Mouse (Mus musculus) liver (tissue): ENCODE measurements around the gene Cpm.
"Not testable (repeated sequence)": the region's sequence is repeated elsewhere in the genome, so short reads cannot be mapped to it uniquely, and the experiment has no call there.

ENCODE experiments used
- DNase-seq: peaks from one replicate; pipeline ENCODE4 v3.0.0-alpha.2; 2020; ENCODE audit warnings: mixed read lengths

Gene Cpm

DNA sequence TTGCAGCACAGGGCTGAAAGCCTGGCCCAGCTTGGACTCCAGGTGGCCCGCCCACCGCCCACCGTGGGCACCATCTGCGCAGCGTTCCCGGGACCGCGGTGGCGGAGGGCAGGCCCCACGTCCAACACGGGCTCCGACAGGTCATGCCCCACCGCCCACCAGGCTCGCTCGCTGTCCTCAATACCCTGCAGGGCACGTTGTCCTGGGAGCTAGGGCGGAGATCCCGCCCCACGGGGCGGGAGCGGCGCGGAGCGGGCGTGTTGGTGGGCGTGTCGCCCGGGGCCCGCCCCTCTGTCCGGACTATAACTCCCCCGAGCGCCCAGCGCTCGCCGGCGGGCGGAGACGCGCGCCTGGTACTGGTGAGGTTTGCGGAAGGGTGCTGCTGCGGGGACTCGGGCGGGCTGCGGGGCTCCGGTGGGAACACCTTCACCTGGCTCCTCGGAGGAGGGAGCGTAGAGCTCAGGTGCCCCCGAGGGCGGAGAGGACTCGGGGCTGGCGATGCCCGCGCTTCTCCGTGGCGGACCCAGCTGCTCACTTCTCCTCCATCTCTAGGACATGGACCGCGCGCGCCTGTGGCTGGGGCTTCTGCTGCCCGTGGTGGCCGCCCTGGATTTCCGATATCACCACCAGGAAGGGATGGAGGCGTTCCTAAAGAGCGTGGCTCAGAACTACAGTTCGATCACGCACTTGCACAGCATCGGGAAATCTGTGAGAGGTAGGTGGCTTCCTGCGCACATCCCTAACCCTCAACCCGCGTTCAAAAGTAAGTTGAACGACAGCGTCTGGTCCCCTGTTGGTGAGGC is at the start of gene Cpm:
Gene Cpm (plus strand): TSS at position 332 of the 803 bp plus-strand sequence.
- peak; percentile 77 for DNase-seq

DNA sequence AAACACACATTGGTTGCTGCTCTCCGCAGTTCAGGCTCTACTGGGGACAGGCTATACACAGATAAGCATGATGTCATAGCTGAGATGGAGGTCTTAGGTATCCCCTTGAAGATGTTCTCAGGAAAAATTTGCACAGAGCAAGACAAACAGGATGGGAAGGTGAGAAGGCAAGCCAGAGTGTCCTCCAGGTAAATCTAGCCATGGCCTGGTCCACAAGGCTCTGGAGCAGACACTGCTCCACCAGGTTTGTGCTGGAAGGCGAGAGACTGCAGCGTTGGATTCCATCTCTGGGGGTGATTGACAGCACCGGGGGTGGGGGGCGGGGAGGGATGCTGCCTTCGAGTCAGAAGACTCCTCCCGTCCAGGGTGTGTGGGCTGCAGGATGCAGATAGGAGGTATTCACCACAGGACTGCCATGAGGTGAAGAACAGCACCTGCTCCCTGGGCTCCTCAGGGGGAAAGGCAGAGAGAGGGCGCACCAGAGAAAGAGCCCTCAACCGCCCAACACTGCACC is 49.5 kb upstream of the Cpm start:
- no peak for DNase-seq

- no peak for DNase-seq
These were observed 48.9 kb upstream of the Cpm start for GRCm38 (mm10) chr10:117580405-117580804.

DNA sequence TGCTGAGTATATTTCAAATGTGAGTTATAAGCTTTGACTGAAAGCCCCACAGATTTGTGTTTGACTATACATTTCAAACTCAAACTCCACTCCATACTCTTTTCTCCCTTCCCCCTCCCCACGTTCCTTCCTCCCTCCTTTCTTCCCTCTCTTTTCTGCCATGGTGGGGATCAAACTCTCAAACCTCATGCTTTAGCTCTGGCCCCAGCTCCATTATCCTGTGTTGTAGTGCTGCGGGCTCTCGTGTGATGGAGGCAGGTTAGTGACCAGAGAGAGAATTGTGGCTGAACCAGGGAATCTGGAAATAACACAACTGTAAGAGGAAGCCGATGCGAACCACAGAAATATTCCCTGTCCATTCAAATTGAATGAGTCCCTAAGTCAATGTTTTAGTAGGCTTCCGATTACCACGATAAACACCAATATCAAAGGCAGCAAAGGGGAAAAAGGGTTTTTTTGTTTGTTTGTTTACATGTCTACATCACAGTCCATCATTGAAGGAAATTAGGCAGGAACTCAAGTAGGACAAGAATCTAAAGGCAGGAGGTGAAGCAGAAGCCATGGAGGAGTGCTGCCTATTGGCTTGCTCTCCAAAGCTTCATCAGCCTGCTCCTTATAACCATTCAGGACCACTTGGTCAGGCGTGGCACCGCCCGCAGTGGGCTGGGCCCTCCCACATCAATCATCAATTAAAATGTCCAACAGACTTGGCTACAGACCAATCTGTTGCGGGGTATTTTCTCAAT is 48.1 kb upstream of the Cpm start:
- DNase-seq: no peak

DNA sequence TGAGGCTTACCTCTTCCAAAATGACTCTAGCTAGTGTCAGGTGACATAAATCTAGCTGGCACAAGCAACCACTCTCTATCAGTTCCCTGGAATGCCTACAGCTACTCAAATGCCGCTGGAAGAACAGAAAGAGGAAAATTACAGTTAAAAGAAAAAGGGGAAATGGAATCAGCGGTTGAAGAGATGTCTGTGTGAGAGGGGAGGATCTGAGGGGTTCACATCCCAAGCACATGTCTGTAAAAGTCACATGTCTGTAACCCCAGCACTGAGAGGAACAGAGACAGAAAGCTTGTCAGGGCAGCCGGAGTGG is 47.6 kb upstream of the Cpm start:
- no peak for DNase-seq

DNA sequence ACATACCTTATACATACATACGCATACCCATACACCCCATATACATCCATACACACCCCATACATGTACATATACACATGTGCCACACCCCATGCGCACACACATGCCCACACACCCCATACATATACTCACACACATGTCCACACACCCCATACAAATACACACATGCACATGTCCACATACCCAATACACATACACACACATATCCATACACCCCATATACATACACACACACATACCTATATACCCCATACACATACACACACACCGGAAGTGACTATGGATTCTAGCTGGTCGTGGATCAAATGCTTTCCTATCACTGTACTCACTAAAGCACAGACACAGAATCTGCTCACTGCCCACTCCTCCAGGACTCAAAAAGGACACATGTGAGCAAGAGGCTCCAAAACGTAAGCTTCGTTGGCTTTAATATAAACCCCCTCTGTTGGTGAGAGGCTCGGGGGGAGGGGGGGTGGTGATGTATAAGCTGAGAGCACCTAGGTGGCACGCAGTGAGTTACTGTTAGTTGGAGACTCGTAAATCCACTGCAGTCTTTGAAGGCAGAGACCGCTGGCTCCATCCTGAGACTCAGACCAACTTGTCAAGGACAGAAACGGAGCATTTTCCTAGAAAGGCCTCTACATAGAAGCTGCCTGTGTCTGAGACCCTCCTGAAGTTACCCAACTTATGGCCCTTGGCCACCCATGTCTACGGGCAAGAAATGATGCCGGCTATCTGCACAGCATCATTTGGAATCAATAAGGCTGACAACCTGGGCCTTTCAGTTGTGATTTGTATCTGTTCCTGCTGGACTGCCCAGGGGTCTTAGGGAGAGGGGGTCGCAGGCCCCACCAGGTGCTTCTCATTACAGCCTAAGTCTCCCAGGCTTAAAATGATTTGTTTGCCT is 45.9 kb upstream of the Cpm start:
- no peak for DNase-seq

DNA sequence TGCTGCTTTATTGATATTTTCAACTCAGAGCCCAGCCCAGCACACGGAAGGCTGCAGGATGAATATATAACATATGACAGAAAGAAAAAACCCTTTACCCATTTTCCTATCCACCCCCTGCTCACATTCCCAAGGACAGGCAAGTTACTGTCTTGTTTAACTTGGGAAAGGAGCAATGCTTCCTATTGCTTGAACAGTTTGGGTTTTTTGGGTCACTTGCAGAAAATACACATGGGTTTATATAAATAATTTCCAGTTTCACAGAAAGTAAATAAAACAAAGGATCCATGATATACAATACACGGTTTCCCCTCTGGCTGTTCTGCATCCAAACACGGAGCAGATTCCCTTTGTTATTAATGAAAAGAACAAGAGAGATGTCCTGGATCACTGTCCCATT is 45.2 kb upstream of the Cpm start:
- no peak for DNase-seq

DNA sequence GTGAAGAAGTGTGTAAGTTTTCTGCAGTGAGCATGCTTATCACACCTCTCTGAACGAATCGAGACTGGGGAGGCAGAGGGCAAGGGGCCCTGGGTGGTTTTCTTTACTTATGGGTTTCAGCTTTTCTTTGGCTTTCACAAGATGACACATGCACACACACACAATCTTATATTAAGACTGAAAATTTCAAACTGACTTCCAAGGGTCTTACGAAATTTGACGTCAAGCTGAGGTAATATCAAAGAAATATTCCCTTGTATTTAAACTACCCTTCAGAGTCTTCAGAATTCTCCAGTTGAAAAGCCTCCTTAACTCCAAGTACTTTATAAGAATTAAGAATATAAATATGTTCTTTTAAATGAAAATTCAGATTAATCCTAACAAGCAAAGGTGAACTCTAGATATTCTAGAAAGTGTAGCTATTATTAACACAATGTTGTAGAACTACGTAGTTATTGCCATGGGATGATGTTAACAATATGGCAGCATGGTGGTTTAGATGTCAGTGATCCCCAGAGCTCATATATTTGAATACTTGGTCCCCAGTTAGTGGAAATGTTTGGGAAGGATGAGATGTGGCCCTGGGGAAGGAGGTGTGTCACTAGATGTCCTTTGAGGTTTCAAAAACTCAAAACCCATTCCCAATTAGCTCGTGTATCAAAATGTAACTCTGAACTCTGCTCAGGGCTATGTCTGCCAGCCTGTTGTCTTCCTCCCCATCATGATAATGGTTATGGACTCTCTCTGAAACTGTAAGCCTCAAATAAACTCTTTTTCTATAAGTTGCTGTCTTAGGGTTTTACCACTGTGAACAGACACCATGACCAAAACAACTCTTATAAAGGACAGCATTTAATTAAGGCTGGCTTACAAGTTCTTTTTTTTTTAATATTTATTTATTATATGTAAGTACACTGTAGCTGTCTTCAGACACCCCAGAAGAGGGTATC is 44.5 kb upstream of the Cpm start:
- no peak for DNase-seq

DNA sequence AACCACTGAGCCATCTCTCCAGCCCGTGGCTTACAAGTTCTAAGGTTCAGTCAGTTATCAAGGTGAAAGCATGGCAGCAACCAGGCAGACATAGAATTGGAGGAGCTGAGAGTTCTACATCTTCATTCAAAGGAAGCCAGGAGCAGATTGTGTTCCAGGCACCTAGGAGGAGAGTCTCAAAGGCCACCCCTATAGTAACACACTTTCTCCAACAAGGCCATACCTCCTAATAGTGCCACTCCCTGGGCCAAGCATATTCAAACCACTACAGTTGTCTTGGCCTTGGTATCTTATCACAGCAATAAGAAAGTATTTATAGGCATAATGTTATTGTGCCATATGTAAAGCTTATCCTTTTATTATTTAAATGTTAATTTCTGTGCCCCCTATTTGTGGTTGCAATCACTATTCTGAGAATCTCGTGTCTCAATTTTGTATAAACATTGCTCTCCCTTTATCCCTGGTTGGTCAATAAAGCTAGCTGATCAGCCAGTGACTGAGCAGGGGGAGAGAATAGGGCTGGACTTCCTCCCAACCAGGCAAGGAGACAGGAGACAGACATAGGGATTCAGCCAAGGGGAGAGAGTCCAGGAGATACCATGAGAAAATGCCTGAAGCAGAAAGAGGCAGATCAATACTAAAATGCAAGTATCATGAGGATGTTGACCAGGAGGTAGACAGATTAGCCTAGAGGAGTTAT is 43.5 kb upstream of the Cpm start:
- no peak for DNase-seq

DNA sequence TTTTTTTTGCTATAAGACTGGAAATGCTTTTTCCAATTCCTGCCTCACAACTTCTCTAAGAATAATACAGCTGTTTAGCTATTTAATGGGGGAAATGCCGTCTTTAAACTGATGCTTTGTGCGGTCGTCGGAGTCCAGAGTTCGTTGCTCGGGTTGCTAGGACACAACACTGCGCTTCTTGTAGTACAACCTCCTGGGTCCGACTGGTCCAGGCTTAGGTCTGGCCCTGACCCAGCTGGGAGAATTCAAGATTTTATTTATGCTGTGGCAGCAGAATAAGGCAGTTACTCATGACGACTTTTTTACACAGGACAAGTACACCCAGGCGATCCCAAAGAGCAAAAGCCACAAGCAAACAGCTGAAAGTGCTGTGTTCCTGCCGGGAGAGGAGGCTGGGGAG is 42.4 kb upstream of the Cpm start:
- DNase-seq: no peak

- no peak for DNase-seq
These were observed 42.0 kb upstream of the Cpm start for GRCm38 (mm10) chr10:117587335-117587734.

DNA sequence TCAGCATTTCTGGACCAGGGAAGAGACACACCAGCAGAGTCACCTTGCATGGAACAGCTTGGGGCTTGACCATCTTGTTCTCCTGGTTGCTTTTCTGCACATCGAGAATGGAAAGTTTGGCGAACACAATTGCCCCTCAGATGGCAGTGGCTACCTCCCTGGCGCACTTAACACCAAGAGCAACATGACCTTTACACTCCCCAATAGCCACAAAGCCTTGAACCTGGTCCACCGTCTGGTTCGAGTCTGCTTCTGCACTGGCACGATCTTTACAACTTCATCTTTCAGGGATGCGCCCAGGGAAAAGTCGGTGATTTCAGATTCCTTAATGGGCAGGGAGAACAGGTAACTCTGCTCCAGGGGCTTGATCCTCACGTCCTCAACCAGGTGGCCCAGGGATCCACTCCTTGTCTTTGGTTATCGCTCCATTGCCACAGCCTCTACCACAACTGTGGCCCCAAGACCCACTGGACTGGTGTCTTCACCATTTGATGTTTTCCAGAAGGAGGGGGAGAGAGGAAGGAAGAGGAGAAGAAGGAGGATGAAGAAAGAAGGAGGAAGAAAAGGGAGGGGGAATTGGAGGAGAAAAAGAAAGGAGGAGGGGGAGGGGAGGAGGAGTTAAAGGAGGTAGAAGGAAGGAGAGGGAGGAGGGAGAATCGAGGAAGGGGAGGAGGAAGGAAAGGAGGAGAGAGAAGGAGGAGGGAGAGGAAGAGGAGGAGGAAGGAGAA is 40.7 kb upstream of the Cpm start:
- DNase-seq: not testable (repeated sequence)

- no peak for DNase-seq
These were observed 40.0 kb upstream of the Cpm start for GRCm38 (mm10) chr10:117589144-117589940.

DNA sequence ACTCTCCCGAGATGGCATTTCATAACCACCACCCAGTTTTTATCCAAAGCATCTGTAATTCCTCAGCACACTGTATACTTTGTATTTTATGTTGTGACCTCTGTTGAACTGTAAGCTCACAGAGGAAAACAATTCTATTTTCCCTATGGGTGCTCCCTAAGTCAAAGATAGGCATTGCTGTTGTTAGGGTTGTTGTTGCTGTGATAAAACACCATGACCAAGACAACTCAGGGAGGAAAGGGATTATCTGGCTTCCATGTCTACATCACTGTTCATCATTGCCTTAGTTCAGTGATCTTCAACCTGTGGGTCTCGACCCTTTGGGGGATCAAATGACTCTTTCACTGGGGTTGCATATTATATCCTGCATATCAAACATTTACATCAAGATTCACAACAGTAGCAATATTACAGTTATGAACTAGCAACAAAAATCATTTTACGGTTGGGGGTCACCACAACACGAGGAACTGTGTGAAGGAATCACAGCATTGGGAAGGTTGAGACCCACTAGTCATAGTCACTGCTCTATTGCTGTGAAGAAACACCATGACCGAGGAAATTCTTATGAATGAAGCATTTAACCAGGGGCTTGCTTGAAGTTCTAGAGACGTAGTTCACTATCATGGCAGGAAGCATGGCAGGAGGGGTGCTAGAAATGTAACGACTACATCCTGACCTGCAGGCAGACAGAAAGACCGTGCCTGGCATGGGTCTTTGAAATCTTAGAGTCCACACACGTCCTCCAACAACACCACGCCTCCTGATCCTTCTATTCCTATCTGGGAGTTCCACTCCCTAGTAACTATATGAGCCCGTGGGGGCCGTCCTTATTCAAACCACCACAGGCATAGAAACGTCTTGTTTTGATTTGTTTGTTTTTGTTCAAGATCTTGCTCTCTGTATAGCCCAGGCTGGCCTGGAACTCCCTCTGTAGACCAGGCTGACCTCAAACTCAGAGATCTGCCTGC is 38.7 kb upstream of the Cpm start:
- DNase-seq: no peak

GRCm38 (mm10) chr10:117591766-117592165 is 37.5 kb upstream of the Cpm start:
- no peak for DNase-seq

DNA sequence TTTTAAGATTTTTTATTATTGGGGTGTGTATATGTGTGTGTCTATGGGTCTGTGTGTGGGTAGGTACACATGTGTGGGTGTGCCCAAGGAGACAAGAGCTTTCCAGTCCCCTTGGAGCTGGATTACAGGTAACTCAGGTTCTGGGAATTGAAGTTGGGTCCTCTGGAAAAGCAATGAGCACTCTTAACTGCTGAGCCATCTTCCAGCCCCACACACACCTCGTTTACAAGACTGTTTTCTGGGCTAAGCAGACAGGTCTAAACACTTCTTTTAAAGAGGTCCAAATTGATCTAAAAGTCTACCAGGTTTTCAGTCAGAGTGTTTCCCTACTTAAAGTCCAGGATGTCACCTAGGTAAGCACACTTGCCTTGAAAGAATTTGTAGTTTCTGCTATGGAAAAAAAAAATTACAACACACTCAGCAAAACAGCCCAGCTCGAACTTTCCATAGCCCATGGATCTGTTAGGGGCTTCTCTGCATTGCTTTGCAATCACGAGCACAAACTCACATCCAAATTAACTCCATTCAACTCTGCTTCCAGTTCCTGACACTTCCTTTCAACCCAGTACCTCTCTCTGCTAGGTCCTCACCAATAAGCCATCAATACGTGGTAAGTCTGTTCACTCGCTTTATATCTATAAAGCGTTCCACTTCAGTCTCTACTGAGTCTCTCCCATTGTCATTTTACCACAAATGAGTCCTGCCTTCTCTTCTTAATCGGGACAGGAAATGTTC is 36.8 kb upstream of the Cpm start:
- no peak for DNase-seq

GRCm38 (mm10) chr10:117593041-117593570 is 36.2 kb upstream of the Cpm start:
- DNase-seq: no peak

GRCm38 (mm10) chr10:117593857-117594256 is 35.4 kb upstream of the Cpm start:
- DNase-seq: no peak
